Mouse (Mus musculus): ENCODE results near the gene Tfdp1.

Tfdp1 gene

DNA sequence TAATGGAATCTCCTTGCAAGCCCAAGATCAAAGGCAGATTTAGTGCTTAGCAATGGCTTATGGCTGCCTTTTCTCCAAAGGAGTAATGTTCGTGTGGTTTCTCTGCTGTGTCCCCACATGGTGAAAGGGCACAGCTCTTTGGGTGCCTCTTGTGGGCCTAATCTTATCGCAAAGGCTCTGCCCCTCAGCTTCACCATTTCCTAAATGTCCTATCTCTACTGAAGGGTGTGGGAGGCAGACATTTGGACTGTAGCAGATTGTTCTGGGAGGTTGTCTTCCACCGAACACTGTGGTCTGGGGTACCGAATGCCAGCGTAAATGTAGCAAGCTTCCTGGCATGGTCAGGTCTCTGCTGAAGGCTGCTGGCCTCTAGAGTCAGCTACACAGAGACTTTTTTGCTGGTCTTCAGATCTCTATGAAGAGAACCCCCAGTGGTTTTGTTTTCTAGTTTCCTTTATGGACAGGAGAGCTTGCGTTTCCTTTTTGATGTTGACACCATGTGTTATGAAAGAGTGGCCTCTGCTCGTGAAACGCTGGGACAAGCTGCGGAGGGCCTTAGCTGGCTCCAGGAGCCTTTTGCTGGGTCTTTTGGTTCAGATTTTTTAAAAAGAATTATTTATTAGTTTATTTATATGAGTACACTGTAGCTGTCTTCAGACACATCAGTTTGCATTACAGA lies 14.7 kb downstream of the Tfdp1 start:
- DNase-seq, result no peak

DNA sequence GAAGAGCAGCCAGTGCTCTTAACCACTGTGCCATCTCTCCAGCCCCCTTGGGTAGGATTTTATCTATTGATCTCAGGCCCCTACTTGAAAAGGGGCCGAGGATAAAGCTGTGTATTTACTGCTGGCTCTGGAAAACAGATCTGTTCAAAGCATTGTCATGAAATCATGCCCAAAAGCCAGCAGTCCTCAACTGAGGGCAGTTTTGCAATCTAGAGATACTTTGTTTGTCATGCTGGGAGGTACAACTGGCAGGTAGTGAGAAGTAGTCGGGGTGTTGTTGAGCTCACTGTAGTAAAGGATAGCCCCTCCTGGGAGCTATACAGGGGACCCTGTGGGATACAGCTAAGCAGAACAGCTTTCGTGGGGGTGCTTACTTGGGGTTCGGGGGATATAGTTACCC lies 15.3 kb downstream of the Tfdp1 start:
- DNase-seq, result no peak

DNA sequence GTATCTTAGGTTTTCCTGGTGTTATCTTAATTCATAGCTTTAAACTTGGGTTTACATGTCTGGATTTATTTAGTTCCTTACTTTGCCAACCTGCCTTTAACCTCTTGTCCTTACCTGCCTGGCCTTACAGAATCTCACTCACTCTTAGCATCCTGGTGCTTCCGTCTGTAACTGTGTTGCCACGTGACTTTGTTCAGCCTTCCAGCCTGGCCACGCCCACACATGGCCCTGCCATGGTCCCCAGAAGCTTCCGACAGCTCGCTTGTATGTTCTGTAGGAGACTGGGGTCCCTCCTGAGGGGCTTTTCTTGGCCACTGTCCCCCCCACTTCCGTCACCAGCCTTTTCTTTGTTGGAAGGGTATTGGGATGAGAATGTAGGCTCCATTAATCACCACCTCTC lies 17.7 kb downstream of the Tfdp1 start:
- DNase-seq, result no peak

DNA sequence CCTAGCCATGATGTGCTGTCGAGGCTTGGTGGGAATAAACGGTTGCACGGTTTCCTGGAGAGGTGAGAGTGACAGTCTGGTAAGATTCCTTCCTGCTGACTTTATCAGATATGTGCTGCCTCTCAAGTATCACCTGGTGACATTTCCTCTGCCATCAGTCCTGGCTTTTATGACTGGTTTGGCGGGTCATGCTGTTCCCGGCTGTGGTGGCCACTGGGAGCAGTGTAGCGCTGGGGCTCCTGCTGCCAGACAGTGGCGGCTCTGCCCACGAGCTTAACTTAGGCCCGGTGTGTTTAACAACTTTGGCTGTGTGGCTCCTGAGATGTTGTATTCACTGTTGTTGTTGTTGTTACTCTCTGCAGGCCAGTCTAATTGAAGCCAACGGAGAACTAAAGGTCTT lies 18.1 kb downstream of the Tfdp1 start:
- no peak for DNase-seq

DNA sequence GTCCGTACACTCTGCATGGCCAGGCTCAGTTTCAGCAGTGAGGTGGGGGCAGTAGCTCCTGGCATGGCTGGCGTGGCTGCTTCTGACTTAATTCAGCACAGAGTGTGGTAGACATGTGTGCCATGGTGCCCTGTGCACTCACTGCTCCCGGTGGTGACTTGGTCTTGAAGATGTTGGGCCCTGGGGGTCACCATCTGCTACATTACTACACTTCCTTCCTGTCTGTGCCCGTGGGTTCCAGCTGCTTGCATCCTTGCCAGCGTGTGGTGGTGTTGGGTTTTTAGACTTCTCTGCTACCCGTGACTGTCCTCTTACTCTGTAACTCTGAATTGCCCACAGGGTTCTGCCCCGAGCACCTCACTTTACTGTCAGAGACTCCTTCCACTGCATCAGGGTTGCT lies 21.7 kb downstream of the Tfdp1 start:
- DNase-seq, result no peak

DNA sequence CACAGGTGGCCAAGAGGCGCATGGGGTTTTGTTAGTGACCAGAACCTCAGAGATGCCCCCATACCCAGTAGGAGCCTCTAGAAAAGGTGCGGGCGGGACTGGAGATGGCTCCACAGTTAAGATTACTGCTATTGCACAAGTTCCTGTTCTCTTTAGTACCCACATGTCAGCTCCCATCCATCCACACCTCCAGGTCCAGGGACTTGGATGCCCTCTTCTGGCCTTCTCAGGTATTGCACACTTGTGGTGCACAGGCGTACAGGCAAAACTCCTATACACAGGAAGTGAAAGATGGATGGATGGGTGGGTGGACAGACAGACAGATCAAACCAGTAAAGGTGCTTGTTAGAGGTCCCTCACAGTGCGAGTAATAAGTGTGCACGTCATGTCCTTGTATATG lies 23.3 kb downstream of the Tfdp1 start:
- no peak for DNase-seq

DNA sequence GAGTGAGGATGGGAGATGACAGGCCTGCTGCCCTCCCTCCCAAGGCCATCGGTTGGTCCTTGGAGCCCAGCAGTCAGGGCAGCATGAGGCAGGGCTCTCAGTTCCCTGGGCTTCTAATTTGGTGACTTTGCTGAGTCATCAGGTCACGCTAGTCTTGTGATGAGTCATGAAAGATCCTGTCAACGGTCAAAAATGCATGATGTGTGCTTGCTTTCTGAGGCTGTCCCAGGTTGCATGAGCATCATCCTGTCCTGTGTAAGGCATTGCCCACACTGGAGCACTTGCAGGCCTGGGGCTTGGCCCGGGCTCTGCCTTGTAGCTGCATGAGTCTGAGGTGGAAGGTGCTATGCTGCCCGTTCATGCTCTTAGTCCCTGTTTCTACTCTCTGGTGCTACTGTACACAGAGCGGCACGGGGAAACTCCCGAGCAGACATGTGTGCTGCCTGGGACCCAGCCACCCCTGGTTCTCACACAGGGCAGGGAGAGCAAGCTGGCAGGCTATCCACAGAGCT lies 34.7 kb downstream of the Tfdp1 start:
- DNase-seq, result no peak

DNA sequence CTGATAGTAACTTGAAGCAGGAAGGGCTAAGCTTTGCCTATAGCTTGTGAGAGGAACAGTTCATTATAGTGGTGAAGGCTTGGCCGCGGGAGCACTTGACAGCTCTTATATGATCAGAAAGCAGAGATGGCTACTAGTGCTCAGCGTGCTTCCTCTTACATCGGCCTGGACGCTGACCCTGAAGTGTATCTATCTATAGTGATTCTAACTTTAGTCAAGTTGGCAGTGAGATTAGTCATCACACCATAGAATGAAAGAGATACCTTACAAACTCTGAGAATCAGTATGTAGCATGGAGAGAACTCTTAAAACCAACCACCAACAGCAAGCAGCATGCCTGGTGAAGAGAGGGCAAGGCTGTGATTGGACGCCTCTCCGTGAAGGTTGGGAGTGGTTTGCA lies 43.1 kb downstream of the Tfdp1 start:
- no peak for DNase-seq

DNA sequence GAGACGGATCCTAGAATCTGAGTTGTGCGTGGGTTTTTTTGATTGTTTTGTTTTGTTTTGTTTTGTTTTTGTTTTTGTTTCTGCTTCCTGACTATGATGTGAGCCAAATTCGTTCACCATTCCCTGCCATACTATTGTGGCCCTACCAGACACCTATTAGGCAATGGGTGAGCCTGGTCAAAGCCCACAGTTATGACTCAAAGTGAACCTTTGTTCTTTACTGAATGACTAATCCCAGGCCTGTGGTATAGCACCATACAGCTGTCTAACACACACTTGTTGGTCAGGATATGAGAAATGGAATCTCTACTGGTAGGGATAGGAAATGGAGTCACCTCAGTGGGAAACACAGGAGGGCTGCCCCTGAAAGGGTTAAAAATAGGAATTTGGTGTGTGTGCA lies 44.0 kb downstream of the Tfdp1 start:
- DNase-seq, result no peak

DNA sequence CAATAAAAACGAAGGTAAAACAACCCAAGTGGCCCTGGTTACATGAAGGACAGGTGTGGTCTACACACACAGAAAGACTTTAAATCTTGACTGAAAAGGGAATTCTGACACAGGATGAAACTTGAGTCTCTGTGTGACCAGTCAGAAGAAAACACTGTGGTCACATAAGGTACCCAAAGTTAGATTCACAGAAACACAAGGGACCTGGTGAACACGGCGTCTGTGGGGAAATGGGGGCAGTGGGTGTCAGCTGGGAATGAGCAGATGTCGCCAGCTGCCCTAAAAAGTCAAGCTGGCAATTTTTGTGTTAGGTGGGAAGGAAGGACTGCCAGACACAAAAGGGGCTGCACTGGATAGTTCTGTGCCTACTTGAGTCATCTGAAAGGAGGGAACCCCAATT lies 44.4 kb downstream of the Tfdp1 start:
- DNase-seq, result no peak

DNA sequence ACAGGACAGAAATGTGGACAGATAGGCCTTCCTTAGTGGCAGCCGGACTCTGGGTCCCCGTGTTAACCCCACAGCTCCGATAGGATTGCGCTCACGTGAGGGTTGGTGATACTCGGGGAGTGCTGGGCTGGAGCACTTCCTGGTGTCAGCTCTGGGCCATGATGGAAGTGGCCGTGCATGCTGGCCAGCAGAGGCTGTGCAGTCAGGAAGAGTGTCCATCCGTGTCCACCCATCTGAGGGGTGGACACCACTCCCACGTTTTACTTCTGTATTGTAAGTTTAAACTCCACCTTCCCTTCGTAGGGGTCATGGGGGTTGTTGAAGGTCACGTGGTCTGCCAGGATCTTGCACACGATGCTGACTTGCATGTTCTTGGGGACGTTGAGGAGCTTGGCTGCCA lies 47.8 kb downstream of the Tfdp1 start:
- no peak for DNase-seq

DNA sequence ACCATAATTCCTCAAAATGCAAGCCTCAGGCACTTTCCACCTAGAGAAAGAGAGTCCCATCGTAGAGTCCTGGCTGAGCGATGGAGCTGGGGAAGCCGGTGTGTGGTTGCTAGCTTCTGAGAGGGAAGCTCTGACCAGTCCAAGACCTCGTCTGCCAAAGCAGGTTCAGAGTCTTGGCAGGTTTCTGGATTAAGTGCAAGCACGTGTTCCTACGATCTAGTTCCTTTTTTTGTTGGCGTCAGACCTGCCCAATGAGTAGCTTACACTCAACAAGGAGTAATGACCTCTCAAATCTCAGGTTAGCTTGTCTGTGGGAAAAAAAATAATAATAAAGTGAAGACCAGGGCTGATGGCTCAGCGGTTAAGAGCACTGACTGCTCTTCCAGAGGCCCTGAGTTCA lies 49.2 kb downstream of the Tfdp1 start:
- no peak for DNase-seq

DNA sequence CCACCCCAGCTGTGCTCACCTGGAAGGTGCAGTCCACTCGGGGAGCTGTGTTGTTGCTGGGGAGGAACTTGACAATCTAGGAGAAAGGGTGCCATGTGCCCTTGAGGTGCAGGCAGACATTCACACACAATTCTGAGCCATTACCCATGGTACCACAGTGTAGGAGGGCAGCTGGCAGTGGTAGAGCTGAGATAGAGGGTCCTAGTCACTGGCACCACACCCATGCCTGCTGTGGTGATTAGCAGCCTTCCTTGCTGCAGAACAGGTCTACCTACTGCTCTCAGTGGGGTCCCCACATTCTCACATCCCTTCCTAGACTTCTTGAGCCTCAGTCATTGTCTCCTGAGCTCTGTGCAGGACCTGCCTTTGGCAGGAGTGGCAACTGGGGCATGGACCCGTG lies 50.2 kb downstream of the Tfdp1 start:
- DNase-seq, result no peak

DNA sequence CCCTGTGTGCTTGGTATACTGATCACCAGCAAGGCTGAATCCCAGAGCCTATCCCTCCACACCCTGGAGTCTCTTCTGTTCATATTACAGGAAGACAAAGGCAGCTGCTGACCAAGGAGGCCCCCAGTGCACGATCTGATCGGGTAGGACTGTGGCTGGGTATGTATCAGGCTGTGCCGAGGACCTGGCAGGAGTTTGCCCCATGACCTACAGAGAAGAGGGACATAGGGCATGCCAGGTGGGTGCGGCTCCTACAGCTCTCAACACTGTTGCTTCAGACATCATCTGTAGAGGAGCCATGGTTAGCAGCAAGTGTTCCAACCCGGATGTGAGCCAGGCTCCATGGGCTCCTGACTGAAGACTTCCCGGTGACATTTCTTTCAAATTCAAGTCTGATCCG lies 55.3 kb downstream of the Tfdp1 start:
- no peak for DNase-seq

DNA sequence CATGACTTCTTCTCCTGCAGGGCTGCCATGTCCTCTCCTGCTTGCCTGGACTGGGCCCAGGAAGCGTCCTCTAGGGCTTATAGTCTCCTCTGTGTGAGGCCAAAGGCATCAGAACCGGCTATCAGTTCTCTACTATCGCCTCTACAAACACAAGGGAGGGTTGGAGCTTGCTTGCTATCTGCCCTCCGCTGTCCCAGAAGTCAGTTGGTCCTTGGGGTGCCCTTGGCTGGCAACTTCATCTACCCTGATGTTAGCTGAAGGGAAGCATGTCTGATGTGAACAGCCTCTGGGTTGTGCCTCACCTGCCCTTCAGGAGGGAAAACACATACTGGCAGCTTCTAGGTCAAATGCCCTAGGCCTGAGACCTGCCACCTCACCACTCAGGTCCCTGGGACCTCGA lies 58.2 kb downstream of the Tfdp1 start, which contains the start of gene Atp4b:
TSS of gene Atp4b (minus strand) at position 101 of the 400 bp plus-strand sequence.
- DNase-seq, result no peak

DNA sequence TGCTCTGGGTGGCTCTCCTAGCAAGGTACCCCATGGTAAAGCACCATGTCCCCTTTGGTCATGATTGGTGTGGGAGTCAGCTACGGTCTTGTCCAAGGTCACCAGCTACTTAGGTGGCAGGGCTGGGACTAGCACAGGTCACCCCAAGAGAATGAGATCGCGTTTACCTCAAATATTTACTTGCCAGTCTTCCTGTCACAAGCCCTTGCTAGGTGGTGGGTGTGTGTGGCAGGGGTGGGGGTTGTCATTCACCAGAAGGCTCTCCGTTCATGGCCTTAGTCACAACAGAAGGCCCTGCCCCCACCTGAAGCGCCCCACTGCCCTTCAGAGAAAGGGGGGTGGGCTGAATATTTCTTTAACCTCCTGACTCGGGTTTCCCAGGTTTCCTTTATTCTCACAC lies 65.0 kb downstream of the Tfdp1 start:
- no peak for DNase-seq

DNA sequence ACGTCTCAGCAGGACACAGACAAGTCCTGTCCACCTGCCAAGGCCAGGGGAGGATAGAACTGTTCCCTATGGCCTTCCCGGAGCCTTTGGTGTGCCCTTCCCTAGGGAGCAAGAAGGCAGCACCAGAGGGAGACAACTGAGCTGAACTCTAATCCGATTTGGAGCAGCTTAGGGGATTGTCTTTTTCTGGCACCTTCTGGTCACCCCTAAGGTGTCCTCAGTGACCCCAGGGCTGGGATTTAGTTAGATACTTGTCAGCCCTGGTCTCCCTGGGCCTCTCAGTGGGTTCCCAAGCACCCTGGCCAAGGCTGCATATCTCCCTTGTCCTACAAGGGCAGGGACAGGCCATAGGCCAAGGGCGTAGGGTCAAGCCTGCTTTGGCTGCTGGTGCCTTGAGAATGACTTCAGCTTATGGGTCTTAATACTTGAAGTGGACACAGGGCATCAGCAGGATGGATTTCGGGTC lies 66.1 kb downstream of the Tfdp1 start, which contains the start of gene Grk1:
TSS of gene Grk1 (plus strand) at position 416 of the 466 bp plus-strand sequence.
- no peak for DNase-seq

DNA sequence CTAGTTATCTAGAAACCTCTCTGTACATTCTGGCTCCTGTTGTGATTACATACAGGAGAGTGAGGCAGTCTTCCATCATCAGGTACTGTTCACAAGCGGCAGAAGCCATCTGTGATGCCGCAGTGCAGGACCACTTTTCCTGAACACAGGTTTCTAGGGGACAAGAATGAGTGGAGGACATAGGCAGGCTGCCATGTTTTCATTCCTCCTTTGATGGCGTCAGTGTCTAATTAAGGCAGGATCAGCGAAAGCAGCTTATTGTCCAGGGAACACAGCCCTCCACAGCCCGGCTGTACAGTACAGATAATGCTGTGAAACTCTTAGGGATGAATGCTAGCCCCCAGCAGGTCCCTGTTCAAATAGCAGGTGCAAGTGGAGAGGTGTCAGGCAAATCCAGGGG lies 67.5 kb downstream of the Tfdp1 start:
- no peak for DNase-seq

DNA sequence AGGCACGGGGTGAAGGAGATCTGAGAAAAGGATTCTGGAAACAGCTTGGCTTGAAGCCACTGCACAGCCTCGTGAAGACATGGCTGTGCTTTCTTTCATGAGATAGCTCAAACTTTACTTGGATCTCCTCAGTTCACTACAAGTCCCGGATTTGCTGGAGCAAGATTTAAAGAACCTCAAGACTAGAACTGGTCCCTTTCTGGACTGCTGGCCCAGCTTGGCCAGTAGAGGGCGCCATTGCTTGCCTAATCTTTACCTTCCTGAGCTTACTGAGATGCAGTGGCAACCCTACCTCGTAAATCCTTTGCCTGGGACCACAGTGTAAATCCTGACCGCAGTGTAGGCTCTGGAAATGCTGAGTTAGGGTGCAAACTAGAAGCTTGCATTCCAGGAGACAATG lies 73.0 kb downstream of the Tfdp1 start:
- DNase-seq, result peak; percentile 58

DNA sequence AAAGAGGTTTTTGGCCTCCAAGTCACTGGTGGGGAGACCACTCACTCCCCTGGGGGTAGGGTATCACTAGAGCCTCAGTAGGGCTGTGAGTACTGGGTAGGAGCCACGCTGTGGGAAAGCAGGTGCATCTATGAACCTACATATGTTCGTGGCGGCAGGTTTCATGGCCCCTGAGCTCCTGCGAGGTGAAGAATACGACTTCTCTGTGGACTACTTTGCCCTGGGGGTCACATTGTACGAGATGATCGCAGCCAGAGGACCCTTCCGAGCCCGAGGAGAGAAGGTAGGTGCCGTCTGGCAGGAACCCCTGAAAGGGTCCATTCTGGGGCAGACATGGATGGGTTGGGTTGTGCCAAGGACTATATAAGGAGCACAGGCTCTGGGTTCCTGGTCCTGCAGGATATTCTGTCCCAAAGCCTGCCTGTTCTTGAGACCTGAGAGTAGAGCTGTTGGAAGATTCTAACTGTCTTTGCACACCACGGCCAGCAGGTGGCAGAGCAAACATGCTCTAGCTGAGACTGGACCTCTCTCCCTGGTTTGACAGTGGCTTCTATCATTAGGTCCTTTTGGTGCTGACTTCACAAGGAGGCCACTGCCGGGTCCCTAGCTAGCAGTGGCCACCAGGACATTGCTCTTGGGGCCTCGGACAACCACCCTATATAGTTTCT lies 74.5 kb downstream of the Tfdp1 start:
- peak; percentile 54 for DNase-seq

DNA sequence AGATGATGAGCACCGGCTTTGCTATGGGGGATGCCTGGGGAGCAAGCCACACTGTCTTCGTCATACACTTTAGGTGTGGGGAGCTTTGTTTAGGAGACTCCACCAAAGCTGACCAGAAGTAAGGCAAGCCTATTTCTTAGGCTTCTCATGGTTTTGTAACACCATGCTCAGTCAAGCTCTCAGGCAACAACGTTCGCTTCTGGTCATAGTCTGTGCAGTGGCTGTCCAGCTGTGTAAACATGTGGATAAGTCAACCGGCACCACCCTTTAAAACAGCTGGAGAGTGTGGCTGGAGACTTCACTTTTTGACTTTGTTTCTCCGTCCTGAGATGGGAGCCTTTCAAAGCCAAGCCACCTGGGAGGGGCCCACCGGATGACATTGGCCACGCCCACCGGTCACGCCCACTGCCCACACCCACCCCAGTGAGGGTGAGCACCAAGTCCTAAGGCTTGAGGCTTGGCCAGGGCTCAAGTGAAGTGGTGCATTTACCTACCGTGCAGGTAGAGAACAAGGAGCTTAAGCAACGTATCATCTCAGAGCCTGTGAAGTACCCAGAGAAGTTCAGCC lies 75.4 kb downstream of the Tfdp1 start:
- no peak for DNase-seq

DNA sequence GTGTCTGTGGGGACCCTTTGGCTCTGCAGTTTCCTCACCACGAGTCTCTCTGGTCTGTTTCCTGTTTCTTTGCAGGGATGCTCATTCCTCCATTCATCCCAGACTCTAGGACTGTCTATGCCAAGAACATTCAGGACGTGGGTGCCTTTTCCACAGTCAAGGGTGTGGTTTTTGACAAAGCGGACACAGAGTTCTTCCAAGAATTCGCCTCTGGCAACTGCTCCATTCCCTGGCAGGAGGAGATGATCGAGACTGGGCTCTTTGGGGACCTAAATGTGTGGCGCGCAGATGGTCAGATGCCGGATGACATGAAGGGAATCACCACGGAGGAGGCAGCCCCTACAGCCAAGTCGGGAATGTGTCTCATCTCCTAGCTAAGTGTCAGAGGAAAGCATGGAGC lies 77.3 kb downstream of the Tfdp1 start:
- no peak for DNase-seq

DNA sequence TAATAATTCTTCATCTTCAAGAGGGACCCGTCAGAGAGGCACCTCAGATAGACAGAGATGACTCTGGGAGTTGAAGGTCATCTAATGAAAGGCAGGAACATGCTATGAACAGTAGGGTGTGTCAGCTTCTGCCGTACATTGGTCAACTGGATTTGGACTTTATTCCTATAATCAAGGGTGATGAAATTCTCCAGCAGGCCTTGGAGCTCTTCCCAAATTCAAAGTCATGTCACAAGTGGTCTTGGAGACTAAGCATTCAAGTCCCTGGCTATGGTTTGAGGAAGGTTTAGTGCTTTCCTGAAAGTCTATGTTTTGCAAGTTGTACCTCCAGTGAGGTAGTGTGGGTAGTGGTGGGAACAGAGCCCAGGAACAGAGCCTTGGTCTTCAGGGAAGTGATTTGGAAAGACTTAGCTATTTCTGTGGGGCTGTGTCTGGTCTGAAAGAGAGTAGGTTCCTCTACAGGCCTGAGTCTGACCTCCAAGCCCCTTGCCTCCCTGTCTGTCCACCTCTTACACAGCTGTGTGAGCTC lies 80.6 kb downstream of the Tfdp1 start:
- no peak for DNase-seq

DNA sequence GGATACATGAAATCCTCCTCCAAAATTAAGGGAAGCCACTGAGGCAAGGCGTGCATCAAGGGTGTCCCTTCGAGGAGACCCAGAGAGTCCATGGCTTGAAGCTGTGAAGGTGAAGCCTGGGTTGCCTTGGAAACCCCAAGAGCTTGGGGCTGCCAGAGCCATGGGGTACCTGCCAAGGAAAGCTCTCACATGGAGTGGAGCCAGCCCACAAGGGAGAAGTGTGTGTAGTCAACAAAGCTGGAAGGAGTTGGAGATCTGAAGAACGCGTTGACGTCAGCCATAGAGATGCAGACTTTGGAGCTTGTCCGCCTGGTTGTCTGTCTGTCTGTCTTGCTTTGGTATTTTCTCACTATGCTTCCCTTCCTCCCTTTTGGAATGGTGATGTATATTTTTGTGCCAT lies 82.4 kb downstream of the Tfdp1 start:
- no peak for DNase-seq

Measured in kidney, adult 18-20 months (tissue).